Mouse (Mus musculus) common myeloid progenitor, adult 5-6 weeks (primary cell): ENCODE results near the gene Mid1. TPM values are rescaled to one million over a fixed set of nuclear protein-coding genes. Genes with fewer than 3 reads are reported as not detected.
"Not testable (repeated sequence)": the region's sequence is repeated elsewhere in the genome, so short reads cannot be mapped to it uniquely, and the experiment has no call there.

ENCODE experiments used
- ATAC-seq: replicated peaks from 2 replicates; pipeline ENCODE4 v1.8.0; 2016; ENCODE audit warnings: low read depth, mild to moderate bottlenecking, moderate TSS enrichment, inconsistent platforms; ENCODE audit not compliant: poor library complexity, severe bottlenecking
- total RNA-seq: library from RNA; stranded (forward); fragments of 200-1000, 187-1606 nt; gene quantifications from 2 replicates; pipeline ENCODE4 v1.2.3, GENCODE M21; 2017

Gene Mid1
- total RNA-seq, 1 experiment from 2014 or later = 10.3 TPM

- ATAC-seq = not testable (repeated sequence)
These were observed 323.6 kb downstream of the Mid1 start for GRCm38 (mm10) chrX:170008584-170008983.

- peak; percentile 22 for ATAC-seq
These were observed 324.2 kb downstream of the Mid1 start, which contains the start of gene Gm21887 for GRCm38 (mm10) chrX:170009016-170009750. Gm21887 (plus strand) TSS chrX:170009659.

GRCm38 (mm10) chrX:170009801-170010221 is 324.8 kb downstream of the Mid1 start:
- ATAC-seq = peak; percentile 85

- peak; percentile 26 for ATAC-seq
These were observed 325.9 kb downstream of the Mid1 start for GRCm38 (mm10) chrX:170010581-170011528.

- not testable (repeated sequence) for ATAC-seq
These were observed 326.5 kb downstream of the Mid1 start for GRCm38 (mm10) chrX:170011529-170011879.

GRCm38 (mm10) chrX:170013421-170013820 is 328.4 kb downstream of the Mid1 start:
- not testable (repeated sequence) for ATAC-seq

- ATAC-seq = not testable (repeated sequence)
These were observed 329.0 kb downstream of the Mid1 start for GRCm38 (mm10) chrX:170014038-170014437.

- not testable (repeated sequence) for ATAC-seq
These were observed 330.9 kb downstream of the Mid1 start for GRCm38 (mm10) chrX:170015883-170016282.

- peak; percentile 62 for ATAC-seq
These were observed 332.6 kb downstream of the Mid1 start for GRCm38 (mm10) chrX:170017333-170018245.

- peak; percentile 36 for ATAC-seq
These were observed 333.7 kb downstream of the Mid1 start for GRCm38 (mm10) chrX:170018571-170019218.

- peak; percentile 8; the same call in 1 of the 2 replicates for ATAC-seq
These were observed 334.4 kb downstream of the Mid1 start for GRCm38 (mm10) chrX:170019219-170019953.

- peak; percentile 20; the same call in 1 of the 2 replicates for ATAC-seq
These were observed 335.1 kb downstream of the Mid1 start for GRCm38 (mm10) chrX:170019954-170020689.

GRCm38 (mm10) chrX:170020690-170021050 is 335.7 kb downstream of the Mid1 start:
- peak; percentile 22 for ATAC-seq

- ATAC-seq = not testable (repeated sequence)
These were observed 336.2 kb downstream of the Mid1 start for GRCm38 (mm10) chrX:170021205-170021604.

- 0 out of 2 replicates have a peak, but pooled peaks have one; percentile 5 for ATAC-seq
These were observed 336.9 kb downstream of the Mid1 start for GRCm38 (mm10) chrX:170021750-170022461.
